Mouse (Mus musculus) spleen, adult 18-20 months (tissue): ENCODE data around the gene Fscn3.

Experiments used
- DNase-seq, 2 experiments: peaks; one replicate each; pipeline ENCODE4 v3.0.0; 2022; ENCODE audit warnings: mixed read lengths in 2 of 2

The Fscn3 gene

DNA sequence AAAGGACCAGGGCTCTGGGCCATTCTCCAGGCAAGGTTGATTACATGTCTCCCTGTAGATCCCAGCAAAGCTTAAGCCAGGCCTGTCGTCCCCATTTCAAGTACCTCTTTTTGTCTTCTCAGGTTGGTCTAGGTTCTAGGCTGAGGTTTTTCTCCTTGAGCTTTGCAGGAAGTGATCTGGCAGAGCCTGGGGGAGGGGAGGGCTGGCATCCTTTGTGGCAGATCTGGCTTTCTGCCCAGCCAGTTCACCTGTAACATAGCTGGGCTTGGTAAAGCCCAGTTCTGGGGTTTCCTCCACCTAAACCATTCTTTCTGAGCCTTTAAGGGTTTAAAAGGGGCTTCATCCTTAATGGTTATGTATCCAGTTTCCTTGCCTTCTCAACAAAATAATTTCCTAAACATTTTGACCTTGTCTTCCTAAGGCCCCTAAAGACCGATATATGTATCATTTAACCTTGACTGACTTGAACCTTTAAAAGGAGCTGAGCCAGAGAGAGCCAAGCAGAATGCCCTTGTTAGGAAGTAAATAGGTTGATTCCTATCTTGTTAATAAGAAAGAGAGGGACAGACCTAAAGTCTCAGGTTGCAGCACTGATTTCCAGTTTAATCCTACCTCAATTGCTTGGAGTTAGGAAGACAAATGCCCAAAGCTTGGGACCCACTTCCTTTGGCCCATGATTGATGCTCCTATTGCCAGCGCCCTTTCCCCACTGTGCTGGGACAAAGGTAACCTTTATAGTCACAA, at the start of gene Fscn3:
TSS of gene Fscn3 (plus strand) at position 694 of the 744 bp plus-strand sequence.
- DNase-seq, result no peak

DNA sequence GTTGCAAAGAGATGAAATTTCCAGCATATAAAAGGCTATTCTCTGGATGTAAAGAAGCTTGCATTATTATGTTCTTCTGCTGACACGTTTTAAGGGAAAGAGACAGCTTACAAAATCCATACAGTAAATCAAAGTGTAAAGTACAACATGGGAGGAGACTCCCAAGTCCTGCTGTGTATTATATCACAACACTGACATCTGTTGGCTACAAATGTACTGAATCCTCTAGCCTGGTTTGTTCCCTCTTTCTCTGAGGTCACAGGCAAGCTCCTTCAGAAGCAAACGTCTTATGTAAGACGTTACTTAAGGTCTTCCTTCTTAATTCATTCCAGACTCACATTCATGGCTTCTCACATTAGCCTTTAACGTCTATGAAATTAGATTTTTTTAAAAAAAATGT, 45.6 kb upstream of the Fscn3 start:
- DNase-seq, result no peak

DNA sequence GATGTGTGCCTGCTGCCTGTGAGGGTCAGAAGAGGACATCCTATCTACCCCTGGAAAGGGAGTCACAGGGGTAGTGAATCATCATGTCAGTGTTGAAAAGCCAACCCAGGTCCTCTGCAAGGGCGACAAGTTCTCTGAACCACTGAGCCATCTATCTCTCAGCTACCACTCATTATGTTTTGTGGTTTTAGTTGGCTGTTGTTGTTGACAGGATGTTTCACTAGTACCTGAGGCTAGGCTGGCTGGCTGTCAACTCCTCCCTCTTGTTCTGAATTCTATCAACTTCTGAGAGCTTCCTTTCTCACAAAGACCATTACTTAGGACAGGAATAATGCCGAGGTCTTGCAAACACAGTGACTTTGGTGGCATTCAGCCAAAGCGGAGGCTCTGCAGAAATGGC, 42.4 kb upstream of the Fscn3 start:
- DNase-seq, result no peak

DNA sequence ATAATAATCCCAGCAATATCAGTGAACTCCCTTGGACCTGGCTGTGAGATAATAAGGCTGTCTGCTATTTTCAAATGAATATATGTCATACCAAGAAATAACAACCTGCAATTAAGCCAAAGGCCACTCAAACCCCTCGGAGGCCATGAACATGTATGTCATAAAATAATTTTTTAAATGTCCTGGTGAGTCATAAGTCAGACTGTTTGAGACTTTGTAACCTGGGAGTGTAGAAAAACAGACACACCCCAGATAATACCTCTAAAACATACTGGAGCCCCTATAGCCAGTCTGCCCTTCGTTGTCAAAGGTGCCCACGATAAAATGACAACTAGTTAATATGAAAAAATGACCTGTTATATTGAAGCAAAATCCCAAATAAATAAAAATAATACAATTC, 38.6 kb upstream of the Fscn3 start:
- no peak for DNase-seq

DNA sequence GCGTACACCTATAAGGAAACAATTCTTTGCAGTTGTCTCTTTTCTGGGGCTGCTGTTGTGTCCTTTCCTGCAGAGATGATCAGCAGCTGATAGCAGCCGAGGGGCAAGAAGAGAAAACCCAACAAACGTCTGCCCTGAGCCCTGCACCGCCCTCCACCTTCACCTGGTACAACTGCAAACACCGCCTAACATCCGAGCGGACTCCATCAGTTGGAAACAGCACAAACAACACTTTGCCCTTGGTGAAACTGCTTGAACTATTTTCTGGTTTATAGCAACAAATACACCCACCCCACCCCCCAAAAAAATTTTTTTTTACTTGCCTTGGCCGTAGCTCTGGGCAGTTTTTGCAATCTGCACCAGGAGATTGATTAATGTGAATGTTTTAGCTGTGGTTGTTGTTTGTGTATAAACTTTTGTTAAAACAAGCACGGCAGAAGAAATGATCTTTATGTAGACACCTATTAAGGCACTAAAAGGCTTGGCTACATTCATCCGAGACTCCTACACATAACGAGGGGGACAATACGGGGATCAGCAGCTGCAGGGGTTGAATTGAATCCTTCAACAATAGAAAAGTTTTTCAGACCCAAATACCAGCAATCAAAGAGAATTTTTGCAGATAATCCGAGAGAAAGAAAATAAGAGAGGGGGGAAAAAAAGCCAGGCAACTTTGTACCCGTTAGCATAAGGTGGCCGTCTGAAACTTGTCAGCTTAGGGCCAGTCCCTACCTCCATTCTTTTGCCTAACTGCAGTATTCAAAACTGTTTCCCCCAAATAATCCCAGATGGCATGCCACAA, 31.3 kb upstream of the Fscn3 start:
- DNase-seq, result no peak

DNA sequence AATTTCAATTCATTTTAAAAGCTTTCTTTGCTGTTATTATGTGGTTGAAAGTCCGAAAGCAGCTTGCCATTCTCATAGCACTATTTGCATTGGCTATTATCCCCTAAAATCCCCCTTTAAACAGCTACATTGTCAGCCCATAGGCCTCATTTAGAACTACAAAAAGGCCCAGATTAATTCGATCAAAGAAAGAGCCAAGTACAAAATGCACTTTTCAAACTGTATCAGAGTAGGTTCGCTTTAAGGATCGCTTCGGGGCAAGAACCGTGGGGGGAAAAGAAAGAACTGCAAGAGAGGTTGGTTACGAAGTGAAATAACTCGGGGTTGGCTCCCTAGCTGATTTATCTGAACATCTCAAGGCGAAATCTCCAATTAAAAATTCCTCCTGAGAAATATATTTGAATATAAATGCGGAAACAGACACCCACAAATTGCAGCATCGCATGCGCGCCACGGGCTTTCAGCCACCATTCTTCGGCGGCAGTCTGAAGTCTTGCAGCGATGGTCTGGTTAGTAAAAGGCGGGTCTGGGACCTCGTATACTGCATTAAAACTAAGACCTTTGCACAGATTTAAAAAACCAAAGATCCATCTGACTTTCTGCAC, 30.6 kb upstream of the Fscn3 start:
- DNase-seq, result no peak

DNA sequence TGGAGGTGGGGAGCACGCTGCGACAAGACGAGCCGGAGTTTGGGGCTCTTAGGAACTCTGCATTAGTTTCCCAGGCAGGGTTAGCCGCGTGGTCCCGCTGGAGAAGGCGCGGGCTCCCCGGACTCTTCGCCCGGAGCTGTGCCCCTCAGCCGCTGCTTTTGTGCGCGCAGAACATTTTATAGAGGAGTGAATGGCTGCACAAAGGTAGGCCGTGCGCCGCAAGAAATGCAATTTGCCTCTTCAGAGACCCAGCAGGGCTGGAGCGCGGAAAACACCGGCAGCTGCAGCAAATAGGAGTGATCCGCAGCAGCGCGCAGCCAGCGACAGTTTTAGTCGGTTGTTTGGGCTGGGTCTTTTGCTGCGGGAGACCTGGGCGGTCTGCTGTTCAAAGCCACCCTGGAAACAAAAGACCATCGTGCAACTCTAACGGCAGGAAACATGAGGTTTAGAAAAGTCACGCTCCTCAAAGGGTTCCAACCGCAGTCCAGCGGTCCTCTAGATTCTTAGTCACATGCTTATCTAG, 29.8 kb upstream of the Fscn3 start, which contains the start of gene Zfp800:
TSS of gene Zfp800 (minus strand) at position 325 of the 523 bp plus-strand sequence.
- peak in 1 of 2 experiments; percentile 15 for DNase-seq

DNA sequence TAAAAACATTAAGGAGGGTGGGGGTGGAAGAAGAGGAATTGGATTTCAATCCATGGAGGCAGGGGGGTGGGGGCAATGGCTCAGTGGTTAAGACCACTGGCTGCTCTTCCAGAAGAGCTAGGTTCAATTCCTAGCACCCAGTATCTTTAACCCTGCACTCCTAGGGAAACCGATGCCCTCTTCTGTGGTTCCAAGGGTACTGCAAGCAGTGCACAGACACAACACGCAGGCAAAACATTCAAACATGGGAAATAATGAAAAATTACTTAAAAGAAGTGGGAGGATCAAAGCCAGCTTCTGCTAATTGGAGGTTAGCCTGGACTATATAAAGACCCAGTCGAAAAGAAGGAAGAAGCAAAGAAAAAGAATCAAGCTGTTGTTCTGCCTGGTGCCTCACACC, 28.9 kb upstream of the Fscn3 start:
- no peak for DNase-seq

DNA sequence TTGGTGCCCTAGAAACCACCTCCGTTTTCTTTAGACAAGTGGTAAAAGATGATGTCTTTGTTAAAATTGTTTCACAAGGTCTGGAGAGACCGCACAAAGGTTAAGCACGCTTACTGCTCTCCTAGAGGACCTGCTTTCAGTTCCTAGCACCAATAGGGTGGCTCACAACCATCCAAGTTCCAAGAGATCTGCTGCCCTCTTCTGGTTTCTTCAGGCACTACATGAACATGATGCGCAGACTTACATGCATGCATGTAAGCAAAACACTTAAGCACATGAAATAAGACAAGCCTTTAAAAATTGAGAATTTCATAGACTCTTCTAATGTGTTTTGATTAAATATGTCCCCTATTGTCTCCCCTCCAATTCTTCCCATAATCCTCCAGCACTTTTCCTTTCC, 27.8 kb upstream of the Fscn3 start:
- DNase-seq, result no peak

DNA sequence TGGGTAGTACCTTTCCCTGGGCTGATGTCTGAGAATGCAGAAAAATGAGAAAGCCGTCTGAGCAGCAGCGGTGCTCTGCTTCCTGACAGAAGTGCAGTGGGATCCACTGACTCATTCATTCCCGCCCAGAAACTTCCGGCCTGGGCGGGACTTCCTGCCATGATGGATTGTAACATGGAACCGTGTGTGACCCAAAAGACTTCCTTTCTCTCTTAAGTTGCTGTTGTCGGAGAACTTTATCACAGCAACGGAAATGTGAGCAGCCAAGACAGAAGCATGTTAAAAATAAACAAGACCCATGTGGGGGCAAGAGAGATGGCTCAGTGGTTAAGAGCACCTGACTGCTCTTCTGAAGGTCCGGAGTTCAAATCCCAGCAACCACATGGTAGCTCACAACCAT, 17.5 kb upstream of the Fscn3 start:
- no peak for DNase-seq

DNA sequence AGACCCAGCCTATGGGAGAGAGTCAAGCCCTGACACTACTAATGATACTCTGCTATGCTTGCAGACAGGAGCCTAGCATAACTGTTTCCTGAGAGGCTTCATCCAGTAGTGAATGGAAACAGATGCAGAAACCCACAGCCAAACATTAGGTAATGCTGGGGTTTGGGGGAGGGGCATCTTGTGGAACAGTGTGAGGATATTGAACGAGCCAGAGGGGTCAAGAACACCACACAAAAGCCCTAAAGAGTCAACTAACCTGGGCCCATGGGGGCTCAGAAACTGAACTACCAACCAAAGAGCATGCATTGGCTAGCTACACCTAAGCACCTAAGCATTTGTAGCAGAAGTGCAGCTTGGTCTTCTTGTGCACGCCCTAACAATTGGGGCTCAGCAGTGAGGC, 16.4 kb upstream of the Fscn3 start:
- no peak for DNase-seq

DNA sequence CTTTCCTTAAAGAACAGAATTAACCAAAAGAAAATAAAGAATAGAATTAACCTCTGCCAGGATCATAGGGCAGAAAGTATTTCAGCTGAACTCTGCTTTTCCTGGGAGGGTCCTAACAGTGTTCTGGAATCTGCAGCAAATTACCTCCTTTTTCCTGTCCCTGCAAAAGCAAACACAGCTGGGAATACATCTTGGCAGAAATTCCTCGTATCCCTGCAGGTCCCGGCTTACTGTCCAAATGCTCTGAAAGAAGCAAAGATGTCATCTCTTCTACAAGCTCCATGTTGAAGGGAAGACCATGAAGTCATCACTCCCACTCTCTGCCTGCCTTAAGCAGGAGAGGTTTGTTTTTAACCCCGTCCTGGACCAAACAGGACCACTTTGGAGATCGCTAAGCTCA, 10.6 kb upstream of the Fscn3 start:
- no peak for DNase-seq

DNA sequence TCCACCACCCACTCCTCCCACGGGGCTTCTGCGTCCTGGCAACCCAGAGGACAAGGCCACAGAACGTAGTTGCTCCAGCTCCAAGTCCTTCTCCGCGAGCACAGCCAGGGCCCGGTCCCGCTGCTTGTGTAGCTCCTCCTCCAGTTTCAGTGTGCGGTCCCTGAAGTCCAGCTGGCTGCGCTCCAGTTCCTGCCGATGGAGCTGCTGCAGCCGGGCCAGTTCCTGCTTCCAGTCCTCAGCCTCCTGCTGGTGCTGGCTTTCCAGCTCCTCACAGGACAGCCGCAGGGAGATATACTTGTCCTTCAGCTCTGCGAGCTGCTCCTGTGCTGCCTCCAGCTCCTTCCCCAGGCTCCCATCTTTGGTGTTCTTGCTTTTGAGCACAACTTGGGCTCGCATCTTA, 9.1 kb upstream of the Fscn3 start:
- no peak for DNase-seq

DNA sequence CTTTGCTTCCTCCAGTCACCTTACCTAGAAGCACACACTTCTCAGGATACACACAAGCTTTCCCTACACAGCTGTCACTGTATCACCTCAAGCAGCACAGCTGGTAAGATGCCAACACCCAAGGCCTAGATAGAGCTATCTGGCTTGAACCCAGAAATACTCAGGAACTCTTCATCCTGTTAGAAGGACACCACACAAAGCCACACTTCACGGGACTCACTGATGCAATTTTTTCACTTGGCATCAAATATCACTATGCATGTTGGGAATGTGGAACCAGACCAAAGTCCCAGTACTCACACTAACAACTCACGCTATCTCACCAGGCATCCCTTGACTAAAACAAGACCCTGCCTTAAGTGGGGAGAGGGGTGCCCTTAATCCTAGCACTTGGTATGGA, 7.9 kb upstream of the Fscn3 start:
- no peak for DNase-seq

DNA sequence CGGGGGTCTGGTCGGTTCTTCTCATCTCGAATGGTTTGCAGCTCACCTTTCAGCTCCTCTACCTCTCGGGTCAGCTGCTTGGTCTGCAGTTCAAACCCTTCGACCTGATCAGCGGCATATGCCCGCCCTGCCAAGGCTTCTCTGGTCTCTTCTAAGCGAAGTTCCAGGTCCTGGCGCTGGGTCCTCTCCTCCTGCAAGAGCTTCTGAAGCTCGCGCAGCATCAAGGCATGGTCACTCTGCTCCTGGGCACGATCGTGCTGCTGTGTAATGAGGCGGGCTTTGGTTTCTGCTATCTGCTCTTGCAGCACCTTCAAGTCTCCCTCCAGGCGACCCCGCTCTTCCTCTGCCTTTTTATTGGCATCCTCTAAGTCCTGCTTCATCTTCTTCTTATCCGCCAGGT, 7.2 kb upstream of the Fscn3 start:
- DNase-seq, result no peak

DNA sequence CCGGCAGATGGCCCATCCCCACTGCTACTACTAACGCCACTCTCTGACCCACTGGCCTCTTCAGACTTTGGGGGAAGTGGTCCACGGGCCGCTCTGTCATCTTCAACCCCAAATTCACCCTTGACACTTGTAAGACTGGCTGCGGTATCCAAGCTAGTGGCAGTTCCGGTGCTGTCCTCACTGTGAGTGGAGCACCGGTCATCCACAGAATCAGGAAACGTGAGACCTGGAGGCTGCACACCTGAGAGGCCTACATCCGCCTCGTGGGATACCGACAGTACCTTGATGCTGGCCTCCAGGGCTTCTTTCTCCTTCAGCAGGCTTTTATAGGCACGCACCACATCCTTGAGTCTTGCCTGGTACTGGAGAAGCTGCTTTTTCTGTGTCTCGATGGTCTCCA, 6.7 kb upstream of the Fscn3 start:
- DNase-seq, result no peak

DNA sequence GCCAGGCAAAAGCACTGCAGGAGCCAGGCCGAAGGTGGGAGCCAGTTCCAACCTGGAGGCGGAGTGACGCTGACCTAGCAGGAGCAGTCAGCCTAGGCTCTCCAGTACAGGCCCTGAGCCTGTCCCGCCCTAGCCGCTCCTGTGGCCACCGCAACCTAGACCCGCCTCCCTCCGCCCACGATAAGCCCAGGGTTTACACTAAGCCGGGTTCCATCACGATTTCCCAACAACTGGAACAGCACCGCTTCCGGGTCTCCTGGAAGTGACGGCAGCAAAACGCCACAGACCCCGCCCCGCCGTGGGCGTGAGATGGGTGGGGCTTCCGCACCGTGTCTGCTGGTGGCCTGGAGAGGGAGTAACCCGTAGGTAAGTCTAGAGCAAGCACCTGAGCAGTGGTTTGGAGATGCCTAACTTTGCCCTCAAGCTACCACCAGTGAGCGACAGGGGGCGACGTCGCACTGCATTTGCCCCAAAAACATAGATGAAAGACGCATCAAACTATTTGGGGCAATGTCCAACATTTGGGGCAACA, 6.1 kb upstream of the Fscn3 start:
- DNase-seq, result peak; percentile 90 to 97

DNA sequence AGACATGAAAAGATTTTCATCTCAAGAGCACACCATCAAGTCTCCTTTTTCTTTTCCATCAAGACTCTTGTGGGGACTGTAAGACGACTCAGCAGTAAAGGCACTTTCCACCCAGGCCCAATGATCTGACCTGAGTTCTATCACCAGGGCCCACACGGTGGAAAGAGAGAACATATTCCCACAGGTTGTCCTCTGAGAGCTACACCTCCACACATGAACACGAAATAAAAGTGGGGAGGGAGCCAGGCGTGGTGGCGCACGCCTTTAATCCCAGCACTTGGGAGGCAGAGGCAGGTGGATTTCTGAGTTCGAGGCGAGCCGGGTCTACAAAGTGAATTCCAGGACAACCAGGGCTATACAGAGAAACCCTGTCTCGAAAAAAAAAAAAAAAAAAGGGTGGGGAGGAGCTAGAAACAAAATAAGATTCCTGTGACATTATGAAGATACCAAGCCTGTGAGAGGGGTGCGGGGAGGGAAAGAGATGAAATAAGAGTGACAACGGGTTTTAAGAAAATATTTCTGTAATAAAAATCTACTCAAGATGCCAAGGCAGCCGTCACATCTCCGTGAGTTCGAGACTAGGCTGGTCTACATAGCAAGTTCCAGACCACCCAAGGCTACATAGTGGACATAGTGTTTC, 4.8 kb upstream of the Fscn3 start:
- no peak for DNase-seq

DNA sequence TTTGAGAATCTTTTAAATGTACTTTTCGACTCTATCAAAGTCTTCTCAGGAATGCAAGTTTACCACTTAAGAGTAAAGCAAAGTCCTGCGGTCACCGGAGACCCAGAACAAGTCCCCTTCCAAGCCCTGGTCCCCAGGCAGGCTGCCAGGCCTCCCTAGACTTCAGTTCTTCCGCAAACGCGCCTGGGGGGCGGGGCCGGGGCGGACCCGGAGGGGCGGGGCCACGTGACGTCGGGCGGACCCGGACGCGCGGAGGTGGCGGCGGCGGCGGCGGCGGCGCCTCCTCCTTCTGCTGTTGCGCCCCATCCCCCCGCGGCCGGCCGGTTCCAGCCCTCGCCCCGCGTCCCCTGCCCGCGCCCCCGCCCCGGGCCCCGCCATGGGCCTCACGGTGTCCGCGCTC, 4.3 kb upstream of the Fscn3 start, which contains the start of gene Arf5:
TSS of gene Arf5 (plus strand) at position 248 of the 400 bp plus-strand sequence.
- peak; percentile 91 to 98 for DNase-seq

DNA sequence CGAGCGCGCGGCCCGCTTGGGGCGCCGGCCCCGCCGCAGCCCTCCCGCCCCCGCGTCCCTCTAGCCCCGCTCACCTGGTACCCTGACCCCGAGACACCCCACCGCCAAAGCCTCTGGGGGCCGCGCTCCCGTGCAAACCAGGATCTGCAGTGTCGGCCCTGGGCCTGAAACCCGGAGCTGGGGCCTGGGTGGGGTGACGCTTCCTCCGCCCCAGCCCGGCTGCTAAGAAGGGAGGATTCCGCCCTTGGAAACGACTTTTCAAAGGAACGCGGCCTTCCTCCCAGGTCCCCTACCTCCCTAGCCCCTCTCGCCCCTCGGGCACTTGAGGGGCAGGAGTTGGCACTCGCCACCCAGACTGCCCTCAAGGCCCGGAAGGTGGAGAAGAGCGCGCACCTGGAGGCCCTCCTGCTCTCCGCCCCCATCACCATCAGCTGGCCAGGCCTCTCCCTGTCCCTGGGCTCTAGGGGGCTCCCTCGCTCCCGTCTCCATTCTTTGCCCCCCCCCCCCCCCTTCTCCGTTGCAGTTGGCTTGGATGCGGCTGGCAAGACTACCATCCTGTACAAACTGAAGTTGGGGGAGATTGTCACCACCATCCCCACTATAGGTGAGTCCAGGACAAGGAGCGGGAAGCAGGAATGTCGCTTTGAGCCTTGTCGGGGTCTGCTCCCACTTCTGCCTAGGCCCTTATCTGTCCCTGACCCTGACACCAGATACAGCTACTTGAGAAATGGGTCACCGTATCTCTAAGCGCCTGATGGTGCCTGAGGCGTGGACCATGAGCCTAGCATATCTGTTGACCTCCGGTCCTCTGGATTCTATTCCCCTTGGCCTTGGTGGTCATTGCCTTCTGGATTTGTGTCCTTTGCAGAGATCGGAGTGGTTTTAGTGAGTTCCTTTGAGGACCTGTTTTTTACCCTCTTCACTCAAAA, 3.6 kb upstream of the Fscn3 start:
- peak in 1 of 2 experiments; percentile 43 for DNase-seq

DNA sequence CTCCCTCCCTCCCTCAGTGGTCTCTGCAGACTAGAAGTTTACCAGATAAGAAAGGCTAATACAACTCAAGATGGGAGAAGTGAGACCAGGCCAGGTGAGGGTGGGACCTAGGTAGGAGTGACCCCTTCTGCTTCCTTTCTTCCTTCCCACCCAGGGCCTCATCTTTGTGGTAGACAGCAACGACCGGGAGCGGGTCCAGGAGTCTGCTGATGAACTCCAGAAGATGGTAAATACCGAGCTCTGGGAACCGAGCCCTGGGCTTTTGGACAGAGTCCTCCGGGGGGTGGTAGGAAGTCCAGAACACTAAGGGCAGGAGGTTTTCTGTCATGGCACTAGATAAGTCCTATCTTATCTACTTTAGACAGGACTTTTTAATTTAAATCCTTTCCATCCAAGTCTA, 2.6 kb upstream of the Fscn3 start:
- DNase-seq, result no peak

DNA sequence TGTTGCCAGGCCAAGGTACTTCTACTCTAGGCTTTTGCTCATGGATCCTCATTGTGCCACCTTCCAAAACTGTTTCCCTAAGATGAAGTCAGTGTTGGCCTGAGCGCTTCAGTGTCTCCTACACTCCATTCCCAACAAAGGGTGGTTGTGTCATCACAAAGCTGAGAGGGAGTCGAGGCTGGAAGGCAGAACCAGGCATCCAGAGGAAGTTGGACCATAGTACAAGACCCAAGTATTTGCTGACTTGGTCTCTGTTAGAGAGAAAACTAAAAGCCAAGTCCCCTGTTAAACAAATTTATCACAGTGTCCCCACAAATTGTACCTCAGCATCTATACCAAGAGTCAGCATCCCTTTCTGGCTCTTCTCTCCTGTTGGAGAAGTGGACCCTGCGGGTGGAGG, 701 bp downstream of the Fscn3 start, which contains the start of gene Gcc1:
TSS of gene Gcc1 (minus strand) at position 101 of the 400 bp plus-strand sequence.
- DNase-seq, result no peak
